Mouse (Mus musculus) lung, adult 10 weeks (tissue): Measurements from ENCODE around the gene Cdk15. TPM values are rescaled to one million over a fixed set of nuclear protein-coding genes. Genes with fewer than 3 reads are reported as not detected.

Source experiments
- polyA plus RNA-seq: library from polyadenylated mRNA; stranded (reverse); fragments of 350-450 nt; fragmentation: Illumina TruSeq; extraction: RNeasy Lipid Tissue Mini Kit (QIAGEN cat#74804); gene quantifications from one replicate; pipeline ENCODE4 v1.2.3, GENCODE M21; 2014; ENCODE audit warnings: low read depth, low replicate concordance; ENCODE audit not compliant: insufficient read depth

Cdk15 gene
- polyA plus RNA-seq, result not detected

DNA sequence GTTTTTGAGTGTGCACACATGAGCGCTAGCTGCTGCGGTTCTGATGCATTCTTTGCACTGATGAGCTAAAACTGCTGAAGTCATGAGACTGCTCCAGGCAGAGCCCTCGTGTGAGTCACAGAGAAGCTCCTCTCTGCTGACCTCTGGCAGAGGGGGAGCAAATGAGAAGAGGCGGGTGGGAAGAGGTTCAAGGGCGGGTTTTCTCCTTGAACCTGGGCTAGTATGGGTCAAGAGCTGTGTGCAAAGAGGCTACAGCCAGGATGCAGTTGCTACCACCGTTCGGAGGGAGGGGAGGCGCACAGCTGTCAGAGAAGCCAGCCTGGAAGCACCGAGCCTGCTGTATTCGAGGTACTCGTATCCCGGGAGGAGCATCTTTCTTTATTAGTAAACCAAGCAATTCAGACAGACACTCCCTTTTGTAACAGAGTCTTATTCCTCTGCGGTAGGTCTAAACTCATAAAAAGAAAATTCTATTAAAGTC, at the start of gene Cdk15:
Gene Cdk15 (plus strand): TSS at position 156 of the 481 bp plus-strand sequence.

DNA sequence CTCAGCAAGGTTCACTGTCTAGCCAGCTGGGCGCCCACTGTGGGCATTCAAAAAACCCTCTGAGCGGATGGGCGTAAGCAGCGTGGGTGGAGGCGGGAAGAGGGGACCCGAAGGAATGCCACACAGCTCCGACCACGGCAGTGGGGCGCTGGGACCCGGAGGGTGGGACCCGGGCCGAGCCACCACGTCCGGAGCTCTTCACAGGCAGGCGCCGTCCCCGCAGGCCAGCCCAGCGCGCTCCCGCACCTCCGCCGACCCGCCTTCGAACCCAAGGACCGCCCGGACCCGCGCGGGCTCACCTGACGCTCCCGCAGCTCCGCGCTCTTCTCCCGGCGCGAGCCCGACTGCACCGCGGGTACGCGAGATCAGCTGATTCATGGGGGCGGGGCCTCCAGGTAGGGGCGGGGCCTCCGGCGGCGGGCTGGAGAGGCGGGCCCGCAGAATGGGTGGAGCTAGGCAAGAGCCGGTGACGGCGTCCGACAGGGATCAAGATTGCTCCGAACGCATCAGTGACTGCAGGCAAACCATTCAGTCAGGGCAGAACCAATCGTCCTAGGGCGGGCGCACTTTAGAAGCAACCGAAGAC, 19.8 kb upstream of the Cdk15 start, which contains the start of gene Als2:
Gene Als2 (minus strand): TSS at position 376 of the 586 bp plus-strand sequence.

Other genes starting within 250 kb of the Cdk15 start
- gene C2cd6, start 162.0 kb upstream of the Cdk15 start, polyA plus RNA-seq, result not detected
- 16.9 TPM for gene Tmem237, start 136.5 kb upstream of the Cdk15 start, polyA plus RNA-seq
- 0.25 TPM for gene Mpp4, start 93.5 kb upstream of the Cdk15 start, polyA plus RNA-seq
- gene Als2, start 19.7 kb upstream of the Cdk15 start, polyA plus RNA-seq, result 3.4 TPM
- gene Fzd7, start 225.5 kb downstream of the Cdk15 start, polyA plus RNA-seq, result 9.7 TPM